Comparison of ENCODE assay signal across 24 mouse cellular contexts in the genomic region with DNA sequence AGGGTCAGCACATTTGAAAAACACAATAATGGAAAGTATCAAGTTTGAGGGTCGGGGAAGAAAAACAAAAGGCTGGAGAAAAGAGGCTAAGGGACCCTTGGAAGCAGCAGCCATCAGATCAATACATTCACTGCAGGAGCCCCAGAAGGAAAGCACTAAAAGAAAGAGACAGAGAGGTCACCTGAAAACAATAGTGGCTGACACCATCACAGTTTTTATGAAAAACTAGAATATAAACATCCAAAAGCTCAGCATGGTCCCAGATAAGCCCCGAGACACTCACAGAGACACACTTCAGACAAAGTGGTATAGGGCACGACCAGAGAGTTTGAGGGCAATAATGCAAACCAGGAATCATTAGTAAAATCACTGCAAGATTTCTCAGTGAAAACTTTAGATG.
"Had no signal": no experiment of that assay in that cellular context is flagged by ENCODE, and none has a peak within 500 bp of the region (broad histone marks: within the 10 kb centered on the region; RNA-seq: fewer than 3 reads in every experiment).

No protein-coding gene starts in this region.

- H3K27ac ChIP-seq: gastrocnemius, adult 2 months; heart, embryonic 10.5 days; hindbrain, embryonic 13.5 days; intestine, embryonic 15.5 days; layer of hippocampus, adult 2 months; left cerebral cortex, adult 2 months; limb, embryonic 10.5 days; limb, embryonic 12.5 days had no signal

- H3K4me3 ChIP-seq: gastrocnemius, adult 2 months; heart, embryonic 10.5 days; heart, embryonic 12.5 days; hindbrain, embryonic 13.5 days; intestine, embryonic 15.5 days; layer of hippocampus, adult 2 months; left cerebral cortex, adult 2 months; limb, embryonic 10.5 days; limb, embryonic 12.5 days had no signal

- H3K4me1 ChIP-seq: heart, embryonic 10.5 days; heart, embryonic 12.5 days; intestine, embryonic 15.5 days; limb, embryonic 10.5 days; limb, embryonic 12.5 days had no signal

- ATAC-seq: hindbrain, embryonic 16.5 days; inflammation-experienced regulatory T-cells, adult 6 months; intestine, embryonic 15.5 days; intestine, postnatal 0 days had no signal

- H3K36me3 ChIP-seq: heart, embryonic 10.5 days; heart, embryonic 12.5 days; hindbrain, embryonic 13.5 days; intestine, embryonic 15.5 days; limb, embryonic 10.5 days; limb, embryonic 12.5 days had no signal

- H3K4me2 ChIP-seq: heart, embryonic 12.5 days; hindbrain, embryonic 13.5 days; intestine, embryonic 15.5 days; limb, embryonic 12.5 days; liver, embryonic 11.5 days had no signal

- H3K9ac ChIP-seq: heart, embryonic 12.5 days; hindbrain, embryonic 13.5 days; intestine, embryonic 15.5 days; limb, embryonic 12.5 days had no signal

- H3K9me3 ChIP-seq: heart, embryonic 10.5 days; heart, embryonic 12.5 days; hindbrain, embryonic 13.5 days; intestine, embryonic 15.5 days; limb, embryonic 10.5 days; limb, embryonic 12.5 days had no signal

- H3K27me3 ChIP-seq: heart, embryonic 12.5 days; hindbrain, embryonic 13.5 days; intestine, embryonic 15.5 days; limb, embryonic 12.5 days had no signal

- DNase-seq: gastrocnemius, adult 2 months; gastrocnemius, postnatal 10 days; gastrocnemius, postnatal 25 days; heart, adult 18-20 months; heart, postnatal 10 days; heart, postnatal 4 days; kidney, adult 18-20 months; kidney, adult 8-10 months; kidney, postnatal 10 days; kidney, postnatal 25 days; kidney, postnatal 4 days; liver had no signal
